Mouse (Mus musculus) ES-Bruce4 (cell line): ENCODE data around the gene S100a16. TPM values are rescaled to one million over a fixed set of nuclear protein-coding genes. Genes with fewer than 3 reads are reported as not detected.

ENCODE experiments used
- H3K27ac ChIP-seq: 2 replicates; pipeline ENCODE4 v1.5.1; 2012; ENCODE audit warnings: low read length, inconsistent platforms; ENCODE audit not compliant: insufficient read depth
- H3K27me3 ChIP-seq: 2 replicates; pipeline ENCODE4 v1.6.1; 2012; ENCODE audit warnings: mild to moderate bottlenecking, low read length, inconsistent platforms; ENCODE audit not compliant: control insufficient read depth, poor library complexity, insufficient read depth, severe bottlenecking
- H3K36me3 ChIP-seq: 2 replicates; pipeline ENCODE4 v1.6.1; 2012; ENCODE audit warnings: inconsistent platforms, mild to moderate bottlenecking, low read length, moderate library complexity; ENCODE audit not compliant: control insufficient read depth, poor library complexity, insufficient read depth, severe bottlenecking
- H3K4me1 ChIP-seq: one replicate; pipeline ENCODE4 v1.8.1; 2011; ENCODE audit warnings: low read length; ENCODE audit not compliant: control insufficient read depth, insufficient read depth
- H3K4me3 ChIP-seq: 2 replicates; pipeline ENCODE4 v1.5.1; 2011; ENCODE audit warnings: low read depth, mild to moderate bottlenecking, low read length
- H3K9ac ChIP-seq: 2 replicates; pipeline ENCODE4 v1.6.1; 2012; ENCODE audit warnings: low read depth, mild to moderate bottlenecking, inconsistent platforms; ENCODE audit not compliant: poor library complexity, severe bottlenecking
- H3K9me3 ChIP-seq: replicated peaks from 2 replicates; pipeline ENCODE4 v1.6.1; 2012; ENCODE audit warnings: mild to moderate bottlenecking, low read length, inconsistent platforms; ENCODE audit not compliant: control insufficient read depth, poor library complexity, insufficient read depth, severe bottlenecking
- CTCF ChIP-seq: IDR thresholded peaks from one replicate; pipeline ENCODE4 v1.8.1; 2011; ENCODE audit warnings: low read depth, low read length
- EP300 ChIP-seq: IDR thresholded peaks from 2 replicates; pipeline ENCODE4 v1.6.1; 2011; ENCODE audit warnings: low read depth, low read length; ENCODE audit not compliant: insufficient read depth
- POLR2A ChIP-seq: IDR thresholded peaks from one replicate; pipeline ENCODE4 v1.8.1; 2011; ENCODE audit warnings: low read length; ENCODE audit not compliant: insufficient read depth
- polyA plus RNA-seq: library from polyadenylated mRNA; stranded (reverse); fragments of >200 nt; gene quantifications from 2 replicates; pipeline ENCODE4 v1.2.4, GENCODE M21; 2011; ENCODE audit warnings: low read depth; ENCODE audit not compliant: missing spikeins, insufficient read depth, insufficient read length

Gene S100a16
- polyA plus RNA-seq, 1 experiment: 3.1 TPM

DNA sequence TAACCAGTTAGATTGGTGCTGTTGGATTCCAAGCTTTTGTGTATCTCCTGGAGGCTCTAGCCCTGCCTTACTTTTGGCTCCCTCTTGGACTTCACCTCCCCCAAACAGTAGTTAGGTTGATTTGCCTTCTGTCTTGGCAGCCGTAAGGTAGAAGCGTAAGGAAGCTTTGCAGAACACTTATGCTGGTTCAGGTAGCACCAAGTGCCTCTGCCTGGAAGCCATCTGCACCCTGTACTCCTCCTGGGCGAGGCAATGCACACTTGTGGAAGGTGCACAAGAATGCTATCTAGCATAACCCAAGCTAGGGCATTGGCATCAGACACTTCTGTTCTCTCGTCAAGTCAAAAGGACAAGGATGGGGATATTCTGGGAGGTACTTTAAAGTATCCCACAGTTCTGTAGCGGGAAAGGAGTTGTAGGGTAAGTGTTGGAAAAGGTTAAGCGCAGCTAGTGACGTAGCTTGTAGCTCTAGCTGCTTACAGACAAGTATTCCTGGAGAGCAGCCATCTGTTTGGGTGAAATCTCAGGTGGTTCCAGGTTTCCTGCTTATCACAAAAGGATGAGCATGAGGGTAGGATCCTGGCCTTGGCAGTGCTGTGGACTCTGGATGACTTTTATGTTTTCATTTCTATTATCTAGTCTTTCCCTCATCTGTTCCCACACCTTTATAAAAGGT lies 41.1 kb upstream of the S100a16 start:
- no peak overlapping the region for H3K9ac ChIP-seq
- H3K4me3 ChIP-seq: no peak overlapping the region
- no peaks in the 10 kb centered on the region for H3K27me3 ChIP-seq
- peaks cover 39% of the 10 kb centered on the region for H3K36me3 ChIP-seq
- H3K4me1 ChIP-seq: no peaks in the 10 kb centered on the region
- no peaks in the 10 kb centered on the region for H3K9me3 ChIP-seq
- no peak for TF ChIP-seq POLR2A
- TF ChIP-seq EP300: no peak
- no peak for TF ChIP-seq CTCF
- no peak overlapping the region for H3K27ac ChIP-seq

DNA sequence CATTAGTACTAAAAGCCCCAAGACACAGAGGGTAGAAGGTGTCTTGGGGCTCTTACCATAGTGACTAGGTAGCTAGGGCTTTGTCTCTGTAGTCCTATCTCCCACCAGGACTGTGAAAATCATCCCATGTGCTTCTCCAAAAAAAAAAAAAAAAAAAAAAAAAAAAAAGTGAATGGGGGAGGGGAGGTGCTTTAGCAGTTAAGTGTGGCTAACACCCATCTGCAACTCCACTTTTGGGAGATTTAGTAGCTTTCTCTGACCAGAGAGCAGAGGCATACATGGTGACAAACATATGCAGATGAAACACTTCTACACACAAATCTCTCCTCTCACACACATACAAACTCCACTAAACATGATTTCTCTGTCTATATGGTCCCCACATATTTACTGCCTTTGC lies 39.5 kb upstream of the S100a16 start:
- no peak for TF ChIP-seq EP300
- TF ChIP-seq CTCF: no peak
- TF ChIP-seq POLR2A: no peak
- Histone ChIP-seq H3K4me3 (no peak overlapping the region), H3K27me3 (no peaks in the 10 kb centered on the region), H3K27ac (no peak overlapping the region), H3K36me3 (peaks cover 55% of the 10 kb centered on the region), H3K9me3 (no peaks in the 10 kb centered on the region), H3K4me1 (no peaks in the 10 kb centered on the region), H3K9ac (no peak overlapping the region)

DNA sequence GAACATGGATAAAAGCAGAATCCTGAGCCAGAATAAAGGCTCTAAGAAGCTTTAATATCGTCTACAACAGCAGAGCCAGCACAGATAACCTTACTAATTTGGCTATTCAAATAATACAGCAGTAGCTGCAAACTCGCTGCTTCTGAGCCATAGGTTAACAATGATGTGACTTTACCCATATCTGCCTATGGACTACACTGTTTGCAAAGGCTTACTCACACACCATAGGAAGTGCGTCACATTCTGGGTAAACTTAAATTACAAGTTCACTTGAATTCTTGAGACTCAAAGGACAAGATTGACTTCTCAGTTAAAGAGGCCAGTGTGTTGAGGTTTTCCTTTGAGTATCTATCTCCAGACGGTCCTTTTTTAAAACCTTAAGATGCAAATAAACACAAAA lies 33.6 kb upstream of the S100a16 start:
- Histone ChIP-seq H3K36me3 (peaks cover 91% of the 10 kb centered on the region), H3K9me3 (no peaks in the 10 kb centered on the region), H3K27me3 (no peaks in the 10 kb centered on the region), H3K9ac (no peak overlapping the region), H3K4me3 (no peak overlapping the region), H3K4me1 (no peaks in the 10 kb centered on the region), H3K27ac (no peak overlapping the region)
- TF ChIP-seq CTCF (no peak), POLR2A (no peak), EP300 (no peak)

DNA sequence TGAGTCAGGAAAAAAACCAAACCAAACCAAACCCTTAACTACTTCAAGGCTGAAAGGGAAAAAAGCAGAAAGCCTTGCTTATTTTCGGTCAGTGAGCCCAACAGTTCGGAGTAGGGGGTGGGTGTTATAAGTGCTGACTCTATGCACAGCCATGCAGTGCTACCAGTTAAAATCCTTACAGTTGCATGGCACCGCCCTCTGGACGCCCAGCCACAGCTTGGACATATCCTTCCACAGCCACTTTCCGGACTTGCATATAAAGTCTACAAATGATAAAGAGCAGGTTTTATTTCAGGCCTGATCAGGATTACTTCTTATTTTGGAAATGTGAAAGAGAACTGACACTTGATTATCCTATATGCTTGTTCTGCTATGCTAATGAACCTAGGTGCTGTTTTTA lies 31.8 kb upstream of the S100a16 start:
- Histone ChIP-seq H3K9ac (no peak overlapping the region), H3K27me3 (no peaks in the 10 kb centered on the region), H3K36me3 (peaks cover 77% of the 10 kb centered on the region), H3K27ac (no peak overlapping the region), H3K4me3 (no peak overlapping the region), H3K9me3 (no peaks in the 10 kb centered on the region), H3K4me1 (no peaks in the 10 kb centered on the region)
- TF ChIP-seq CTCF (no peak), EP300 (no peak), POLR2A (no peak)

DNA sequence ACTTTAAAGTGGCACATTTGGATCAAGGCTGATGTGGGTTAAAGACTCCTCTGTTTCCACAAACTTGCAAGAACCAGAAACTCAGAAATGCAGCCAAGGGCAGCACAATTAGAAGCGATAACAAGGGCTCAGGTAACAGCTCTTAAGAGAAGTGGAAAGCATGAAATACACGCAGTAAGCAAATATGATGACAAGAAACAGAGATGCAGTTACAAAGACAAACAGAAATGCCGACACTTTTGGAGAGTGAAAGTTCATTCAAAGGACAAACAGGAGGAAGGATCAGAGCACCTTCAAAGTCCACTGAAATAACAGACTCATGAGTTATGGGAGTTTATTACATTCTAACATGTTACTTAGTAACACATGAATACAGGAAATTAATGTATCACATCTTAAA lies 30.7 kb upstream of the S100a16 start:
- Histone ChIP-seq H3K27me3 (no peaks in the 10 kb centered on the region), H3K4me1 (no peaks in the 10 kb centered on the region), H3K9me3 (no peaks in the 10 kb centered on the region), H3K4me3 (no peak overlapping the region), H3K27ac (no peak overlapping the region), H3K36me3 (peaks cover 68% of the 10 kb centered on the region), H3K9ac (no peak overlapping the region)
- TF ChIP-seq POLR2A (no peak), CTCF (no peak), EP300 (no peak)

DNA sequence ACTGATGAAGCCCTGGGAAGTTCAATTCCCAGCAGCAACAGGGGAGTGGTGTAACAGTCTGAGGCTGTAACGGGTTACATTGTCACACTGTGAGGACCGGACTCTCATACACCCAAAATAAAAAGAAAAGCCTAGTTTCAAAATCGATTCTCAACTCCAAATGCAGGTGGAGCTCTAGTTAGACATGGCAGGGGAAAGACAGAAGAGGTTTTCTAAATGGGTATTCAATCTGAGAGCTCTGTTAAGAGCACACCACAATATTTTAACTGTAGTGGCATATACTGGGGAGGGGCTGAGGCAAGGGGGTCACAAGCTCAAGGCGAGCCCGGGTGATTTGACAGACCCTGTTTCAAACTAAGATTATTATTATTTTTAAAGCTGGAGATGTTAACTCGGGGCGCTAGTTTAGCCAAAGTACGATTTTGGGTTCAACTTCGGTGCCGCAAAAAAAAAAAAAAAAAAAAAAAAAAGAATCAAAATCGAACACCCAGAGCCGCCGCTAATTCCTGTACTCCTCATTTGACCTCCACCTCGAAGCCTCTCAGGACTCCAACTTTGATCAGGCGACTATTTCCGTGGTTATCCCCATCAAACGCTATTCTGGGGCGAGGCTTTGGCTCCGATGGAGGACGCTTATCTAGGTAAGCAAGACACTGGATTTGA lies 28.6 kb upstream of the S100a16 start:
- Histone ChIP-seq H3K4me1 (no peaks in the 10 kb centered on the region), H3K27ac (peak overlapping the region; percentile 6; the same call in 1 of the 2 replicates), H3K4me3 (peak overlapping the region; percentile 100), H3K36me3 (peaks cover 47% of the 10 kb centered on the region), H3K9me3 (no peaks in the 10 kb centered on the region), H3K27me3 (no peaks in the 10 kb centered on the region), H3K9ac (peak overlapping the region; percentile 95)
- no peak for TF ChIP-seq CTCF
- TF ChIP-seq POLR2A: no peak
- TF ChIP-seq EP300: no peak
